Mouse (Mus musculus) liver, embryonic 16.5 days (tissue): ENCODE data around the gene Cln6. TPM values are rescaled to one million over a fixed set of nuclear protein-coding genes. Genes with fewer than 3 reads are reported as not detected.
A peak's percentile ranks its signal among the peaks of the same experiment; 100 is the strongest.

ENCODE experiments used
- ATAC-seq: fragments of 200-750 bp; cut with Nextera tagmentation; 2 replicates; pipeline ENCODE4 v1.8.0; 2017; ENCODE audit warnings: low read depth, mild to moderate bottlenecking, moderate number of reproducible peaks, moderate library complexity
- H3K27ac ChIP-seq: fragments of 300-500 bp; sonication (generic); 2 replicates; pipeline ENCODE4 v1.5.1; 2014; ENCODE audit warnings: mild to moderate bottlenecking, low read length
- H3K27me3 ChIP-seq: fragments of 300-500 bp; sonication (generic); 2 replicates; pipeline ENCODE4 v1.6.1; 2014; ENCODE audit warnings: low read depth, low read length, mixed read lengths; ENCODE audit not compliant: control insufficient read depth, insufficient read depth
- H3K36me3 ChIP-seq: fragments of 300-500 bp; sonication (generic); 2 replicates; pipeline ENCODE4 v1.6.1; 2014; ENCODE audit warnings: mild to moderate bottlenecking; ENCODE audit not compliant: control insufficient read depth, insufficient read depth
- H3K4me1 ChIP-seq: fragments of 300-500 bp; sonication (generic); 2 replicates; pipeline ENCODE4 v1.6.1; 2014; ENCODE audit warnings: low read depth, low read length, mixed read lengths; ENCODE audit not compliant: control insufficient read depth
- H3K4me2 ChIP-seq: fragments of 300-500 bp; sonication (generic); 2 replicates; pipeline ENCODE4 v1.6.1; 2014; ENCODE audit warnings: low read depth, low read length, mixed read lengths
- H3K4me3 ChIP-seq: fragments of 300-500 bp; sonication (generic); 2 replicates; pipeline ENCODE4 v1.5.1; 2014; ENCODE audit warnings: low read depth, mild to moderate bottlenecking, low read length
- H3K9ac ChIP-seq: fragments of 300-500 bp; sonication (generic); 2 replicates; pipeline ENCODE4 v1.6.1; 2014; ENCODE audit warnings: low read depth, low read length
- H3K9me3 ChIP-seq: fragments of 300-500 bp; sonication (generic); replicated peaks from 2 replicates; pipeline ENCODE4 v1.6.1; 2016; ENCODE audit warnings: low read length; ENCODE audit not compliant: control insufficient read depth
- WGBS: fragments of 180-500 bp; shearing (Covaris S2); extraction: QIAGEN DNeasy Blood & Tissue Kit; methylation state at CpG from one replicate; pipeline ENCODE4 v1.1.7; 2014; ENCODE audit not compliant: insufficient replicate concordance; 5-methylcytosine and 5-hydroxymethylcytosine counted together
- polyA plus RNA-seq: library from polyadenylated mRNA; unstranded; fragments of >200 nt; fragmentation: Nextera tagmentation; extraction: Ambion mirVana; gene quantifications from 2 replicates; pipeline ENCODE4 v1.2.1, GENCODE M21; 2015

The Cln6 gene
- polyA plus RNA-seq, 1 experiment from 2014 or later = 13.2 TPM

GRCm38 (mm10) chr9:62843356-62844024, 4.9 kb downstream of the Cln6 start:
- no peak overlapping the region for H3K4me2 ChIP-seq
- H3K36me3 ChIP-seq = no peaks in the 10 kb centered on the region; the same call in 1 of the 2 replicates
- no peak for ATAC-seq
- H3K4me3 ChIP-seq = no peak overlapping the region
- no peak overlapping the region for H3K27ac ChIP-seq
- H3K27me3 ChIP-seq = no peaks in the 10 kb centered on the region
- WGBS = 76% methylated on average over 10 of the region's 10 CpGs
- peaks cover 17% of the 10 kb centered on the region for H3K4me1 ChIP-seq
- no peaks in the 10 kb centered on the region for H3K9me3 ChIP-seq
- H3K9ac ChIP-seq = no peak overlapping the region

- Histone ChIP-seq H3K4me3 (no peak overlapping the region), H3K4me2 (no peak overlapping the region), H3K27ac (no peak overlapping the region), H3K9ac (no peak overlapping the region), H3K36me3 (no peaks in the 10 kb centered on the region; the same call in 1 of the 2 replicates), H3K27me3 (no peaks in the 10 kb centered on the region), H3K9me3 (no peaks in the 10 kb centered on the region), H3K4me1 (peaks cover 11% of the 10 kb centered on the region)
- no peak for ATAC-seq
- 75% methylated on average over 5 of the region's 5 CpGs for WGBS
Observed at GRCm38 (mm10) chr9:62844461-62844860, 5.9 kb downstream of the Cln6 start.

- Histone ChIP-seq H3K4me3 (no peak overlapping the region), H3K4me2 (no peak overlapping the region), H3K4me1 (peaks cover 4% of the 10 kb centered on the region), H3K9ac (no peak overlapping the region), H3K36me3 (peaks cover 2% of the 10 kb centered on the region; the same call in 1 of the 2 replicates), H3K27me3 (no peaks in the 10 kb centered on the region), H3K27ac (0 out of 2 replicates have a peak overlapping the region, but pooled peaks have one; percentile 15), H3K9me3 (no peaks in the 10 kb centered on the region)
- ATAC-seq = peak; percentile 75
- WGBS = 0% methylated on average over 3 of the region's 3 CpGs
Observed at GRCm38 (mm10) chr9:62847694-62848093, 9.1 kb downstream of the Cln6 start.

GRCm38 (mm10) chr9:62848641-62849040, 10.1 kb downstream of the Cln6 start:
- H3K9ac ChIP-seq = no peak overlapping the region
- H3K4me2 ChIP-seq = no peak overlapping the region
- no peaks in the 10 kb centered on the region for H3K9me3 ChIP-seq
- no peak for ATAC-seq
- H3K4me1 ChIP-seq = peaks cover 4% of the 10 kb centered on the region
- H3K4me3 ChIP-seq = no peak overlapping the region
- WGBS = 78% methylated on average over 3 of the region's 3 CpGs
- H3K36me3 ChIP-seq = peaks cover 2% of the 10 kb centered on the region; the same call in 1 of the 2 replicates
- H3K27ac ChIP-seq = no peak overlapping the region
- no peaks in the 10 kb centered on the region for H3K27me3 ChIP-seq

GRCm38 (mm10) chr9:62851571-62851970, 13.0 kb downstream of the Cln6 start:
- Histone ChIP-seq H3K36me3 (peaks cover 2% of the 10 kb centered on the region; the same call in 1 of the 2 replicates), H3K9me3 (no peaks in the 10 kb centered on the region), H3K9ac (no peak overlapping the region), H3K27me3 (no peaks in the 10 kb centered on the region), H3K27ac (no peak overlapping the region), H3K4me3 (no peak overlapping the region), H3K4me2 (no peak overlapping the region), H3K4me1 (peaks cover 4% of the 10 kb centered on the region)
- ATAC-seq = no peak
- WGBS = 73% methylated on average over 2 of the region's 2 CpGs

GRCm38 (mm10) chr9:62854483-62854882, 15.9 kb downstream of the Cln6 start:
- H3K4me3 ChIP-seq = no peak overlapping the region
- no peak overlapping the region for H3K4me2 ChIP-seq
- H3K27ac ChIP-seq = no peak overlapping the region
- H3K4me1 ChIP-seq = peaks cover 3% of the 10 kb centered on the region
- H3K36me3 ChIP-seq = peaks cover 2% of the 10 kb centered on the region; the same call in 1 of the 2 replicates
- no peak for ATAC-seq
- H3K9me3 ChIP-seq = no peaks in the 10 kb centered on the region
- H3K27me3 ChIP-seq = no peaks in the 10 kb centered on the region
- no peak overlapping the region for H3K9ac ChIP-seq
- WGBS = 39% methylated on average over 4 of the region's 4 CpGs

- Histone ChIP-seq H3K4me2 (no peak overlapping the region), H3K27ac (no peak overlapping the region)
Observed at GRCm38 (mm10) chr9:62857216-62857615, 18.6 kb downstream of the Cln6 start.

GRCm38 (mm10) chr9:62857719-62858261, 19.2 kb downstream of the Cln6 start, which contains the start of gene Calml4:
Gene Calml4 (plus strand): TSS chr9:62858080.
- no peak within 1 kb of the TSS for H3K9ac ChIP-seq
- H3K36me3 ChIP-seq = no peaks in the 10 kb centered on the region
- H3K27ac ChIP-seq = no peak within 1 kb of the TSS; the same call in 1 of the 2 replicates
- H3K27me3 ChIP-seq = no peaks in the 10 kb centered on the region
- peaks cover 3% of the 10 kb centered on the region for H3K4me1 ChIP-seq
- ATAC-seq = peak; percentile 35
- 56% methylated on average over 20 of the region's 20 CpGs for WGBS
- H3K9me3 ChIP-seq = no peaks in the 10 kb centered on the region
- H3K4me3 ChIP-seq = no peak within 1 kb of the TSS
- 0 out of 2 replicates have a peak within 1 kb of the TSS, but pooled peaks have one; percentile 20 for H3K4me2 ChIP-seq

More at GRCm38 (mm10) chr9:62857216-62857615, 18.6 kb downstream of the Cln6 start:
- Histone ChIP-seq H3K9ac (no peak overlapping the region), H3K4me1 (peaks cover 3% of the 10 kb centered on the region), H3K9me3 (no peaks in the 10 kb centered on the region), H3K36me3 (no peaks in the 10 kb centered on the region), H3K4me3 (no peak overlapping the region), H3K27me3 (no peaks in the 10 kb centered on the region)
- no peak; the same call in 1 of the 2 replicates for ATAC-seq
- 36% methylated on average over 9 of the region's 9 CpGs for WGBS
